In the genomic region with DNA sequence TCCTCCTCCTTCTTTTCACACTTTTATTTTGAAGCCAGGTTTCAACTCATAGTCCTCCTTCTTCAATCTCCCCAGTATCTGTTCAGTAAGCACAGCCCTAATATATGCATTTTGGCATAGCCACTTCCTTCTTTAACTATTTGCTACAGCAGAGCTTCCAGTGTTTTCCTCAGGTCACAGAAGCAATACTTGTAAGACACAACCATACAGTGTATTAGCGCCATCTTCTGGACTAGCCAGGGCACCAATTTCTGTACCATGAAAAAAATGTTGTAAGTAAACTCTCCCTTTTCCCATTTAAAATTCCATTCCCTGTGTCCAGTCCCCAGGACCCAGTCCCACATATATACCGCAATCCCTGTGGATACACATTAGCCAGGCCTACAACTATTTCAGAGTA, we compare ENCODE assay signal across 7 mouse cellular contexts. TPM values are rescaled to one million over a fixed set of nuclear protein-coding genes. Genes with fewer than 3 reads are reported as not detected.
A peak's percentile ranks its signal among the peaks of the same experiment; 100 is the strongest.
DNase-seq lines count a peak whose midpoint lies in the region; ATAC-seq and TF ChIP-seq lines count a peak whose summit lies in the region.

No protein-coding gene starts in this region.

- no peak for TF ChIP-seq EP300 in CH12.LX (IDR thresholded peaks at IDR 0.05; ENCODE audit: low read length)

- POLR2A ChIA-PET in Patski (lab: Charles Lee), result no interaction called here

- dilution Hi-C loops in CH12.LX (cut with MboI; ENCODE audit: extremely low pct_ligation_motif_present, extremely low pct_unique_long_range_greater_than_20kb, low sequenced_read_pairs), result no loop called here

- DNase-seq in CH12.LX (ENCODE audit: extremely low read depth) (peak; percentile 77), Patski (ENCODE audit: low read depth, low spot score) (peak; percentile 15)
- peak; percentile 70 to 81 for DNase-seq in cerebellum, postnatal 10 days
- DNase-seq in frontal cortex, postnatal 25 days (ENCODE audit: low spot score in 2 of 2), result peak; percentile 8 to 14
- peak; percentile 92 for DNase-seq in kidney, postnatal 0 days (ENCODE audit: low spot score)

- no peaks in the 10 kb centered on the region for H3K27me3 ChIP-seq in CH12.LX (replicated peaks)
- no peaks in the 10 kb centered on the region for H3K27me3 ChIP-seq in Patski
- no peaks in the 10 kb centered on the region for H3K27me3 ChIP-seq in kidney, postnatal 0 days (ENCODE audit: insufficient read depth, low read length)
- no peaks in the 10 kb centered on the region for H3K27me3 ChIP-seq in liver, embryonic 16.5 days (ENCODE audit: control insufficient read depth, insufficient read depth, low read depth, low read length)
- H3K27me3 ChIP-seq in neural tube, embryonic 12.5 days (replicated peaks), result no peaks in the 10 kb centered on the region

- peaks cover 0 to 3% of the 10 kb centered on the region in 2 experiments for H3K36me3 ChIP-seq in CH12.LX (replicated peaks in 1 of 2; ENCODE audit: control insufficient read depth in 1 of 2, insufficient read depth in 1 of 2, low read length in 1 of 2)
- no peaks in the 10 kb centered on the region for H3K36me3 ChIP-seq in kidney, postnatal 0 days (ENCODE audit: insufficient read depth, low read length)
- no peaks in the 10 kb centered on the region for H3K36me3 ChIP-seq in liver, embryonic 16.5 days (ENCODE audit: control insufficient read depth, insufficient read depth)
- no peaks in the 10 kb centered on the region for H3K36me3 ChIP-seq in neural tube, embryonic 12.5 days

- TF ChIP-seq CTCF in CH12.LX (conservative IDR thresholded peaks at IDR 0.05 in 1 of 2, IDR thresholded peaks at IDR 0.05 in 1 of 2; ENCODE audit: low read depth in 2 of 2, low read length in 2 of 2) (peak; percentile 59 to 92), Patski (IDR thresholded peaks at IDR 0.05) (peak; percentile 70)
- peak; percentile 90 for TF ChIP-seq CTCF in kidney, postnatal 0 days (IDR thresholded peaks at IDR 0.05; ENCODE audit: low read depth)

- no peaks in the 10 kb centered on the region for H3K79me2 ChIP-seq in CH12.LX (replicated peaks; ENCODE audit: control insufficient read depth, extremely low read depth, insufficient read depth, poor library complexity, severe bottlenecking)

- H3K4me3 ChIP-seq in CH12.LX (replicated peaks in 1 of 3; ENCODE audit: low read depth in 2 of 3, low read length in 2 of 3, poor library complexity in 1 of 3), result no peak overlapping the region
- H3K4me3 ChIP-seq in kidney, postnatal 0 days (replicated peaks; ENCODE audit: low read depth, low read length), result no peak overlapping the region
- H3K4me3 ChIP-seq in liver, embryonic 16.5 days (ENCODE audit: low read depth, low read length), result no peak overlapping the region
- no peak overlapping the region for H3K4me3 ChIP-seq in neural tube, embryonic 12.5 days

- H3K4me1 ChIP-seq in CH12.LX (ENCODE audit: control insufficient read depth in 1 of 2, insufficient read depth in 2 of 2), result peaks cover 0 to 6% of the 10 kb centered on the region in 2 experiments; a peak in 1 of 4 replicates
- H3K4me1 ChIP-seq in kidney, postnatal 0 days (replicated peaks; ENCODE audit: insufficient read depth, low read length), result no peaks in the 10 kb centered on the region
- H3K4me1 ChIP-seq in liver, embryonic 16.5 days (ENCODE audit: control insufficient read depth, low read depth, low read length), result no peaks in the 10 kb centered on the region; the same call in 1 of the 2 replicates
- H3K4me1 ChIP-seq in neural tube, embryonic 12.5 days, result no peaks in the 10 kb centered on the region

- no peak overlapping the region for H3K4me2 ChIP-seq in CH12.LX (ENCODE audit: insufficient read depth, low read depth, poor library complexity, severe bottlenecking)
- no peak overlapping the region for H3K4me2 ChIP-seq in kidney, postnatal 0 days (ENCODE audit: low read length)
- H3K4me2 ChIP-seq in liver, embryonic 16.5 days (ENCODE audit: low read depth, low read length), result no peak overlapping the region
- no peak overlapping the region for H3K4me2 ChIP-seq in neural tube, embryonic 12.5 days (replicated peaks)

- no peak overlapping the region for H3K9ac ChIP-seq in CH12.LX (ENCODE audit: insufficient read depth, low read depth)
- H3K9ac ChIP-seq in kidney, postnatal 0 days (ENCODE audit: low read depth, low read length), result no peak overlapping the region
- H3K9ac ChIP-seq in liver, embryonic 16.5 days (ENCODE audit: low read depth, low read length), result no peak overlapping the region
- H3K9ac ChIP-seq in neural tube, embryonic 12.5 days, result no peak overlapping the region

- CTCF ChIA-PET in Patski (lab: Charles Lee), result interaction anchor here (0.7 to 1.9 kb wide), 9 partner anchors 10 to 668 kb away, joined by 3 to 7 read pairs (median 4); no protein-coding TSS in a partner anchor

- H3K9me3 ChIP-seq in CH12.LX (replicated peaks; ENCODE audit: low read length), result no peaks in the 10 kb centered on the region
- no peaks in the 10 kb centered on the region for H3K9me3 ChIP-seq in kidney, postnatal 0 days (replicated peaks; ENCODE audit: low read length)
- H3K9me3 ChIP-seq in liver, embryonic 16.5 days (replicated peaks; ENCODE audit: control insufficient read depth, low read length), result no peaks in the 10 kb centered on the region
- H3K9me3 ChIP-seq in neural tube, embryonic 12.5 days, result no peaks in the 10 kb centered on the region

- TF ChIP-seq POLR2A in CH12.LX (IDR thresholded peaks at IDR 0.05; ENCODE audit: low read depth, low read length), result no peak

- in situ Hi-C loops in CH12.LX (cut with MboI; ENCODE audit: low pct_ligation_motif_present, low pct_unique_long_range_greater_than_20kb, low sequenced_read_pairs) (loop anchor here (10.0 to 25.0 kb wide), 3 partner anchors 89 to 699 kb away; partner anchors contain the start of gene Ergic2), Patski (cut with MboI; ENCODE audit: low pct_unique_long_range_greater_than_20kb) (loop anchor here (10.0 kb wide), 3 partner anchors 509 to 699 kb away; partner anchors contain the start of gene Ergic2)

- no peak overlapping the region for H3K27ac ChIP-seq in CH12.LX (ENCODE audit: insufficient read depth, low read depth)
- no peak overlapping the region for H3K27ac ChIP-seq in kidney, postnatal 0 days
- H3K27ac ChIP-seq in liver, embryonic 16.5 days (ENCODE audit: low read length), result no peak overlapping the region
- no peak overlapping the region for H3K27ac ChIP-seq in neural tube, embryonic 12.5 days

- WGBS in kidney, postnatal 0 days, result 9% methylated on average over 2 of the region's 2 CpGs
- WGBS in liver, embryonic 16.5 days (ENCODE audit: insufficient replicate concordance), result 8% methylated on average over 2 of the region's 2 CpGs
- WGBS in neural tube, embryonic 12.5 days, result 20% methylated on average over 2 of the region's 2 CpGs

- peak; percentile 94 for TF ChIP-seq RAD21 in CH12.LX (IDR thresholded peaks at IDR 0.05; ENCODE audit: low read depth, low read length)

- ATAC-seq in Patski, result no peak
- peak; percentile 54; the same call in 1 of the 2 replicates for ATAC-seq in kidney, postnatal 0 days (replicated peaks; ENCODE audit: low FRiP score, low read depth)
- peak; percentile 31; the same call in 1 of the 2 replicates for ATAC-seq in liver, embryonic 16.5 days (ENCODE audit: low read depth)
- peak; percentile 61 for ATAC-seq in neural tube, embryonic 12.5 days (ENCODE audit: low FRiP score, low read depth)

TF ChIP-seq in CH12.LX, 34 proteins besides CTCF, POLR2A, EP300 and RAD21:
- TF ChIP-seq ZC3H11A (IDR thresholded peaks at IDR 0.05; ENCODE audit: low read depth, low read length) (no peak; the same call in 1 of the 2 replicates), ELF1 (IDR thresholded peaks at IDR 0.05; ENCODE audit: low read depth, low read length) (peak; percentile 72), ZMIZ1 (IDR thresholded peaks at IDR 0.05; ENCODE audit: low read depth, low read length) (no peak), SIN3A (IDR thresholded peaks at IDR 0.05; ENCODE audit: low read length) (no peak), ZNF384 (IDR thresholded peaks at IDR 0.05; ENCODE audit: low read depth, low read length) (peak; percentile 84), SMC3 (IDR thresholded peaks at IDR 0.05; ENCODE audit: low read depth, low read length) (peak; percentile 78), MEF2A (IDR thresholded peaks at IDR 0.05; ENCODE audit: borderline replicate concordance, low read depth, low read length) (peak; percentile 19; the same call in 1 of the 2 replicates), KAT2A (IDR thresholded peaks at IDR 0.05; ENCODE audit: insufficient replicate concordance, low read length) (no peak), USF1 (IDR thresholded peaks at IDR 0.05; ENCODE audit: low read depth, low read length) (no peak), RCOR1 (conservative IDR thresholded peaks at IDR 0.05; ENCODE audit: low read depth, low read length) (no peak), BHLHE40 (IDR thresholded peaks at IDR 0.05; ENCODE audit: low read depth, low read length) (no peak)

RNA-seq across cellular contexts. Expression of gene Caprin2, which starts 17.9 kb away (rescaled TPM):
- total RNA-seq in CH12.LX (2012; rRNA removed) (0.92 and 0.93 TPM in 2 replicates), CH12.LX (2014; rRNA removed) (2.0 TPM in 2 replicates)
- polyA plus RNA-seq in CH12.LX (2012; ENCODE audit: insufficient read length, low read depth) (2.9 and 3.2 TPM in 2 replicates), Patski (2021) (16.6 TPM)
- polyA plus RNA-seq in kidney, postnatal 0 days (2015; fragmentation: Nextera tagmentation; extraction: Ambion mirVana), result 10.1 and 12.6 TPM in 2 replicates
- polyA plus RNA-seq in liver, embryonic 16.5 days (2015; fragmentation: Nextera tagmentation; extraction: Ambion mirVana), result 3.9 and 4.1 TPM in 2 replicates
- polyA plus RNA-seq in neural tube, embryonic 12.5 days (2016; fragmentation: Nextera tagmentation; extraction: Ambion mirVana), result 15.9 TPM in 2 replicates

RNA-seq across cellular contexts. Expression of gene Sinhcaf, which starts 32.3 kb away (rescaled TPM):
- total RNA-seq in CH12.LX (2012; rRNA removed) (57.5 and 66.6 TPM in 2 replicates), CH12.LX (2014; rRNA removed) (140 and 146 TPM in 2 replicates)
- polyA plus RNA-seq in CH12.LX (2012; ENCODE audit: insufficient read length, low read depth) (64.7 and 82.3 TPM in 2 replicates), Patski (2021) (72.4 TPM)
- 103 and 107 TPM in 2 replicates for polyA plus RNA-seq in kidney, postnatal 0 days (2015; fragmentation: Nextera tagmentation; extraction: Ambion mirVana)
- 11.8 and 12.7 TPM in 2 replicates for polyA plus RNA-seq in liver, embryonic 16.5 days (2015; fragmentation: Nextera tagmentation; extraction: Ambion mirVana)
- polyA plus RNA-seq in neural tube, embryonic 12.5 days (2016; fragmentation: Nextera tagmentation; extraction: Ambion mirVana), result 169 and 174 TPM in 2 replicates

Comparison
In these comparisons a context has a peak if more than half of its experiments do, and no peak if none do; other contexts are left out.
1. DNase-seq: peak in every context shown above with its lines; median percentile 92 in kidney, postnatal 0 days; 77 in CH12.LX; 76 in cerebellum, postnatal 10 days; 15 in Patski; 11 in frontal cortex, postnatal 25 days.